Mouse (Mus musculus) cortical plate, adult 2 months (tissue): ENCODE results near the gene Gria3. TPM values are rescaled to one million over a fixed set of nuclear protein-coding genes. Genes with fewer than 3 reads are reported as not detected.

Experiments
- H3K27ac ChIP-seq: fragments of 200-500 bp; 2 replicates; pipeline ENCODE4 v1.5.1; 2012; ENCODE audit warnings: low read length, control low read depth, inconsistent platforms; ENCODE audit not compliant: insufficient read depth
- H3K4me1 ChIP-seq: fragments of 200-500 bp; 2 replicates; pipeline ENCODE4 v1.6.1; 2011; ENCODE audit warnings: low read length; ENCODE audit not compliant: control insufficient read depth, insufficient read depth
- H3K4me3 ChIP-seq: fragments of 200-500 bp; 2 replicates; pipeline ENCODE4 v1.5.1; 2011; ENCODE audit warnings: mild to moderate bottlenecking, low read length, control low read depth; ENCODE audit not compliant: insufficient read depth
- CTCF ChIP-seq: fragments of 200-500 bp; IDR thresholded peaks from 2 replicates; pipeline ENCODE4 v1.5.1; 2011; ENCODE audit warnings: mild to moderate bottlenecking, control low read depth, low read length; ENCODE audit not compliant: insufficient read depth; ENCODE audit errors: extremely low read depth
- POLR2A ChIP-seq: fragments of 200-500 bp; IDR thresholded peaks from 2 replicates; pipeline ENCODE4 v1.6.1; 2011; ENCODE audit warnings: mild to moderate bottlenecking, low read length, control low read depth; ENCODE audit not compliant: insufficient read depth; ENCODE audit errors: extremely low read depth
- polyA plus RNA-seq: library from polyadenylated mRNA; depleted of rRNA; stranded (reverse); fragments of >200 nt; gene quantifications from 2 replicates; pipeline ENCODE4 v1.2.3, GENCODE M21; 2012; rRNA removed

The Gria3 gene
- polyA plus RNA-seq: 125 and 136 TPM in 2 replicates

DNA sequence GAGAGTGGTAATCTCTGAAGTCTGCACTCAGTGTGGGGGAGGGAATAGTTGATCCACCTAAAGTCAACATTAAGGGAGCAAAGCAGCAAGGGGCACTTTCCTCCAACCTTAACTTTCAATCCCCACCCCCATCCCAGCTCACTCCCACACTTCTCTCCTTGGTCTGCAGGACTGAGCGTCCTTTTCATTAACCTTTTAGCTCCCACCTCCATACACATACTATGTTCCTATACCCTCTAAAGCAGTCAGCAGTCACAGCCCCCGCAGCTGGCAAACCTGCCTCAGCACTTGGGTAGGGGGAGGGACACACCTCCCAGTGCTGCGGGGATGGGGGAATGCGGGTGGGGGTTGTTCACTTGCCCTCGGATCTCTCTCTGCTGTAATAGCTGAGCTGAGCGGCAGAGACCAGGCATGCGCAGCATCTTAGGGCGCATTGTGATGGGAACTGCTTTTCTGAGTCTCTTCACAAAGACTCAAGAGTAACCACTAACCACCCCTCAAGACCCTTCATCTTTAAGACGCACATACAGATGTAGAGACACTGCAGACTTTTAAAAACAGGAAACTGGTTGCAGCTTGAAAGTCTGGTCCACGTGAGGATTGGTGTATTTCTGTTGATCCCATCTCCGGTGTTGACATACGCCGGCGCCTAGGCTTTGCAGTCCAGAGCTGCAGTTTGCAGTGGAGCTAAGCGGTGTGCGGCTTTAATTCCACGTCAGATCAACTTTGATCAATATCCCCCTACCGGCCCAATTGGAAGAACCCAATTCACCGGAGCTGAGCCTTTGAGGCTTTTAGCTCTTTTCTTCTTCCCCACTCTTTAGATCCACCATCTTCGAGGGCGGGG lies at the start of gene Gria3:
Gene Gria3, plus strand, starts transcription at position 797 of the 847 bp plus-strand sequence.
- H3K27ac ChIP-seq: peak within 1 kb of the TSS; percentile 89
- peak within 1 kb of the TSS; percentile 99 for H3K4me3 ChIP-seq
- TF ChIP-seq CTCF: no peak
- H3K4me1 ChIP-seq: no peaks in the 10 kb centered on the region; the same call in 1 of the 2 replicates

- no peak for TF ChIP-seq CTCF
- TF ChIP-seq POLR2A: no peak
- Histone ChIP-seq H3K27ac (no peak overlapping the region), H3K4me1 (no peaks in the 10 kb centered on the region), H3K4me3 (no peak overlapping the region)
Observed at GRCm38 (mm10) chrX:41387086-41387485, 13.6 kb upstream of the Gria3 start.

DNA sequence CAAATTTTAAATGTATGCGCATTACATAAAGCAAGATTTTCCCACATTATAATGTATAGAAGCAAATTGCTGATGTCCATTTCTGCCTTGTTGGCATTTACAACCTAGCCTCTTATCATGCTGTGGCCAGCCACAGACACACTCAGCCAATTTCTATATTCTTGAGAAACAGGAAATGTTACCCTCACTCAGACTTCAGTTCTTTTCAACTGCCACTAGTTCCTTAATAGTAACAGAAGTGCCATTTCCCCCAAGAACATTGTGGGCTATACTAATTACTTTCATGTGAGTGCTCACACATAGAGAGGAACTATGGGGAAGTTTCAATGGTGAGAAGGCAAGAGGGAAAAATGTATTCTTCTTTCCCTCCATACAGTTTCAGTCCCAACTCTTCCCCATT lies 11.6 kb upstream of the Gria3 start:
- no peak overlapping the region for H3K27ac ChIP-seq
- no peak overlapping the region for H3K4me3 ChIP-seq
- TF ChIP-seq CTCF: no peak
- no peak for TF ChIP-seq POLR2A
- H3K4me1 ChIP-seq: no peaks in the 10 kb centered on the region

GRCm38 (mm10) chrX:41398482-41398881 lies 2.2 kb upstream of the Gria3 start:
- no peak for TF ChIP-seq CTCF
- TF ChIP-seq POLR2A: no peak
- Histone ChIP-seq H3K4me1 (no peaks in the 10 kb centered on the region), H3K4me3 (no peak overlapping the region), H3K27ac (no peak overlapping the region)

DNA sequence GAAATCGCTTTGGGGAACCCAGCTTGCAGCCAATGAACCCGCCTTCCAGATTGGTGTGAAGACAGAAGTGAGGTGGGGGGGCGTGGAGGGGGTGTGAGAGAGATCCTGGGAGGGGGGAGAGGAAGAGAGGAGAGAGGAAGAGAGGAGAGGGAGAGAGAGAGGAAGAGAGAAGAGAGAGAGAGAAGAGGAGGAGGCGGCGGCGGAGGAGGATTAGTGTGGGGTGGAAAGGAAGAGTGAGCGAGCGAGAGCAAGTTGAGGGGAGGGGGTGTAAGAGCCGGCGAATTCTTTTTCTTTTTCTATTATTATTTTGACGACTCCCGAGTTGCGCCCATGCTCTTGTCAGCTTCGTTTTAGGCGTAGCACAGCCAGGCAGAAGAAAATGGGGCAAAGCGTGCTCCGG lies 532 bp downstream of the Gria3 start:
- H3K27ac ChIP-seq: peak overlapping the region; percentile 89
- TF ChIP-seq POLR2A: no peak
- no peak for TF ChIP-seq CTCF
- H3K4me1 ChIP-seq: peaks cover 1% of the 10 kb centered on the region
- H3K4me3 ChIP-seq: peak overlapping the region; percentile 99

GRCm38 (mm10) chrX:41401590-41402240 lies 1.1 kb downstream of the Gria3 start:
- Histone ChIP-seq H3K4me1 (peaks cover 1% of the 10 kb centered on the region), H3K4me3 (peak overlapping the region; percentile 99), H3K27ac (peak overlapping the region; percentile 89)
- TF ChIP-seq POLR2A (no peak), CTCF (no peak)

DNA sequence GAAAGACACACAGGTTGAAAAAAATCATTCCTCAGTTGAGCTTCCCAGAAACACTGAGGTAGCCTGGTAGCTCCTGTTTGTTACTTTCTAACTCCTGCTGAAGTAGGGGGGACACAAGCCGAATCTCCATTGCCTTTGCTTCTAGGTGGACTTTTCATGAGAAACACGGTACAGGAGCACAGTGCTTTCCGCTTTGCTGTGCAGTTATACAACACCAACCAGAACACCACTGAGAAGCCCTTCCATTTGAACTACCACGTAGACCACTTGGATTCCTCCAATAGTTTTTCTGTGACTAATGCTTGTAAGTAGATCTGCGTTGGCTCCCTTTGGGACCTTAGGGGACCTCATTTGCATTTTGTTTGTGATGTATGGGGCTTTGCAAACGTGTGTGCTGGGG lies 2.0 kb downstream of the Gria3 start:
- TF ChIP-seq POLR2A (no peak), CTCF (no peak)
- Histone ChIP-seq H3K27ac (peak overlapping the region; percentile 89), H3K4me3 (peak overlapping the region; percentile 99), H3K4me1 (peaks cover 1% of the 10 kb centered on the region)

GRCm38 (mm10) chrX:41406288-41406687 lies 5.6 kb downstream of the Gria3 start:
- peaks cover 1% of the 10 kb centered on the region for H3K4me1 ChIP-seq
- H3K4me3 ChIP-seq: peak overlapping the region; percentile 34
- TF ChIP-seq CTCF (no peak), POLR2A (no peak)

DNA sequence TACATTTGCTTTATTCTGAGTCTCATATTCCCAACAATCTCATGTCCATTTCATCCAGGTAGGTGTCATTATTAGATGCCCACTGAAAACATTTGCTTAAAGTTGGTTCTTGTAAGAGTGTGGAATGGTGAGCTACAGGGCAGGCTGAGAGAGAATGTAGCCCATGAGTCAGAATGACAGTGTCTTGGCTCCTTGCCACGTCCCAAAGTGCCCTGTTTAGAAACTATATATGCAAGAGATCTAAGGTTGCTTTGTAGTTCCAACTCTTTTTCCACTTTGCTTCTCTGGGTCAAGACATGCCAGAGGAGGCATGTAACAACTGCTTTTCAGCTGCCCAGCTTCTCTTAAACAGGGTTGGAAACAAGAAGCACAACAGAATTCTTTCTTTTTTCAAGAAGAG lies 9.1 kb downstream of the Gria3 start:
- H3K4me3 ChIP-seq: no peak overlapping the region
- no peak overlapping the region for H3K27ac ChIP-seq
- no peak for TF ChIP-seq CTCF
- peaks cover 1% of the 10 kb centered on the region for H3K4me1 ChIP-seq

More at GRCm38 (mm10) chrX:41406288-41406687, 5.6 kb downstream of the Gria3 start:
- H3K27ac ChIP-seq: no peak overlapping the region

- H3K4me1 ChIP-seq: no peaks in the 10 kb centered on the region
- no peak for TF ChIP-seq POLR2A
- no peak for TF ChIP-seq CTCF
- no peak overlapping the region for H3K27ac ChIP-seq
- no peak overlapping the region for H3K4me3 ChIP-seq
Observed at GRCm38 (mm10) chrX:41425651-41426050, 25.0 kb downstream of the Gria3 start.
